Mouse (Mus musculus): Measurements from ENCODE around the gene Tex52. TPM values are rescaled to one million over a fixed set of nuclear protein-coding genes. Genes with fewer than 3 reads are reported as not detected.

Gene Tex52
- polyA plus RNA-seq, 1 experiment from 2014 or later = 0.71 TPM

GRCm38 (mm10) chr6:128389185-128389584, 13.9 kb downstream of the Tex52 start:
- peaks cover 6% of the 10 kb centered on the region for H3K4me1 ChIP-seq
- DNase-seq (ENCODE audit: extremely low spot score, low spot score) = no peak
- H3K27ac ChIP-seq = no peak overlapping the region
- no peaks in the 10 kb centered on the region for H3K27me3 ChIP-seq (ENCODE audit: poor library complexity, severe bottlenecking)
- H3K9me3 ChIP-seq = no peaks in the 10 kb centered on the region
- no peaks in the 10 kb centered on the region for H3K36me3 ChIP-seq (replicated peaks)
- WGBS = 86% methylated on average over 1 of the region's 1 CpGs
- H3K4me3 ChIP-seq = no peak overlapping the region

- no peak overlapping the region for H3K27ac ChIP-seq
- no peak overlapping the region for H3K4me3 ChIP-seq
- no peak for DNase-seq (ENCODE audit: extremely low spot score, low spot score)
- 65% methylated on average over 1 of the region's 1 CpGs for WGBS
- H3K4me1 ChIP-seq = peaks cover 6% of the 10 kb centered on the region
- no peaks in the 10 kb centered on the region for H3K27me3 ChIP-seq (ENCODE audit: poor library complexity, severe bottlenecking)
- no peaks in the 10 kb centered on the region for H3K9me3 ChIP-seq
- H3K36me3 ChIP-seq (replicated peaks) = no peaks in the 10 kb centered on the region
These were observed 15.4 kb downstream of the Tex52 start for GRCm38 (mm10) chr6:128390683-128391082.

GRCm38 (mm10) chr6:128397574-128398261, 22.5 kb downstream of the Tex52 start:
- H3K4me3 ChIP-seq = no peak overlapping the region
- DNase-seq (ENCODE audit: extremely low spot score, low spot score) = no peak
- no peaks in the 10 kb centered on the region for H3K36me3 ChIP-seq (replicated peaks)
- H3K4me1 ChIP-seq = peaks cover 11% of the 10 kb centered on the region
- no peaks in the 10 kb centered on the region for H3K27me3 ChIP-seq (ENCODE audit: poor library complexity, severe bottlenecking)
- 80% methylated on average over 7 of the region's 7 CpGs for WGBS
- H3K9me3 ChIP-seq = no peaks in the 10 kb centered on the region
- H3K27ac ChIP-seq = no peak overlapping the region

- peaks cover 11% of the 10 kb centered on the region for H3K4me1 ChIP-seq
- H3K27ac ChIP-seq = 0 out of 2 replicates have a peak within 1 kb of the TSS, but pooled peaks have one; percentile 22
- H3K4me3 ChIP-seq = no peak within 1 kb of the TSS
- no peaks in the 10 kb centered on the region for H3K36me3 ChIP-seq (replicated peaks)
- no peaks in the 10 kb centered on the region for H3K27me3 ChIP-seq (ENCODE audit: poor library complexity, severe bottlenecking)
- 85% methylated on average over 3 of the region's 3 CpGs for WGBS
- no peaks in the 10 kb centered on the region for H3K9me3 ChIP-seq
- DNase-seq (ENCODE audit: extremely low spot score, low spot score) = no peak
These were observed 23.7 kb downstream of the Tex52 start, which contains the start of gene Nrip2 for GRCm38 (mm10) chr6:128398996-128399395. Gene Nrip2 (plus strand): TSS chr6:128399296.

GRCm38 (mm10) chr6:128399421-128400185, 24.3 kb downstream of the Tex52 start:
- H3K9me3 ChIP-seq = no peaks in the 10 kb centered on the region
- H3K27me3 ChIP-seq (ENCODE audit: poor library complexity, severe bottlenecking) = no peaks in the 10 kb centered on the region
- H3K27ac ChIP-seq = 0 out of 2 replicates have a peak overlapping the region, but pooled peaks have one; percentile 22
- no peak overlapping the region for H3K4me3 ChIP-seq
- DNase-seq (ENCODE audit: extremely low spot score, low spot score) = no peak
- peaks cover 11% of the 10 kb centered on the region for H3K4me1 ChIP-seq
- WGBS = 60% methylated on average over 21 of the region's 21 CpGs
- no peaks in the 10 kb centered on the region for H3K36me3 ChIP-seq (replicated peaks)

GRCm38 (mm10) chr6:128404708-128405107, 29.5 kb downstream of the Tex52 start:
- H3K27ac ChIP-seq = no peak overlapping the region
- H3K4me1 ChIP-seq = peaks cover 5% of the 10 kb centered on the region
- H3K27me3 ChIP-seq (ENCODE audit: poor library complexity, severe bottlenecking) = no peaks in the 10 kb centered on the region
- 72% methylated on average over 5 of the region's 5 CpGs for WGBS
- no peaks in the 10 kb centered on the region for H3K9me3 ChIP-seq
- peaks cover 40% of the 10 kb centered on the region for H3K36me3 ChIP-seq (replicated peaks)
- H3K4me3 ChIP-seq = no peak overlapping the region
- DNase-seq (ENCODE audit: extremely low spot score, low spot score) = no peak

GRCm38 (mm10) chr6:128408544-128409125, 33.4 kb downstream of the Tex52 start:
- Histone ChIP-seq H3K9me3 (no peaks in the 10 kb centered on the region), H3K36me3 (replicated peaks) (peaks cover 80% of the 10 kb centered on the region), H3K27me3 (ENCODE audit: poor library complexity, severe bottlenecking) (no peaks in the 10 kb centered on the region), H3K4me3 (no peak overlapping the region), H3K27ac (no peak overlapping the region), H3K4me1 (no peaks in the 10 kb centered on the region)
- WGBS = 88% methylated on average over 7 of the region's 7 CpGs
- no peak for DNase-seq (ENCODE audit: extremely low spot score, low spot score)

GRCm38 (mm10) chr6:128410305-128410704, 35.0 kb downstream of the Tex52 start:
- WGBS = 94% methylated on average over 13 of the region's 13 CpGs
- H3K4me3 ChIP-seq = no peak overlapping the region
- H3K9me3 ChIP-seq = no peaks in the 10 kb centered on the region
- H3K4me1 ChIP-seq = no peaks in the 10 kb centered on the region
- no peak for DNase-seq (ENCODE audit: extremely low spot score, low spot score)
- H3K36me3 ChIP-seq (replicated peaks) = peaks cover 93% of the 10 kb centered on the region
- no peaks in the 10 kb centered on the region for H3K27me3 ChIP-seq (ENCODE audit: poor library complexity, severe bottlenecking)
- no peak overlapping the region for H3K27ac ChIP-seq

GRCm38 (mm10) chr6:128411115-128411514, 35.9 kb downstream of the Tex52 start:
- Histone ChIP-seq H3K4me3 (no peak overlapping the region), H3K27ac (no peak overlapping the region), H3K4me1 (no peaks in the 10 kb centered on the region), H3K9me3 (no peaks in the 10 kb centered on the region), H3K36me3 (replicated peaks) (peaks cover 95% of the 10 kb centered on the region), H3K27me3 (ENCODE audit: poor library complexity, severe bottlenecking) (no peaks in the 10 kb centered on the region)
- DNase-seq (ENCODE audit: extremely low spot score, low spot score) = peak; percentile 76
- WGBS = 13% methylated on average over 3 of the region's 3 CpGs

GRCm38 (mm10) chr6:128416169-128416568, 40.9 kb downstream of the Tex52 start:
- H3K36me3 ChIP-seq (replicated peaks) = peaks cover 74% of the 10 kb centered on the region
- H3K27me3 ChIP-seq (ENCODE audit: poor library complexity, severe bottlenecking) = no peaks in the 10 kb centered on the region
- H3K27ac ChIP-seq = no peak overlapping the region
- no peak overlapping the region for H3K4me3 ChIP-seq
- H3K4me1 ChIP-seq = no peaks in the 10 kb centered on the region
- no peaks in the 10 kb centered on the region for H3K9me3 ChIP-seq
- no peak for DNase-seq (ENCODE audit: extremely low spot score, low spot score)
- WGBS = 94% methylated on average over 5 of the region's 5 CpGs

GRCm38 (mm10) chr6:128418076-128418475, 42.8 kb downstream of the Tex52 start:
- Histone ChIP-seq H3K4me1 (no peaks in the 10 kb centered on the region), H3K9me3 (no peaks in the 10 kb centered on the region), H3K27ac (no peak overlapping the region), H3K4me3 (no peak overlapping the region), H3K36me3 (replicated peaks) (peaks cover 60% of the 10 kb centered on the region), H3K27me3 (ENCODE audit: poor library complexity, severe bottlenecking) (no peaks in the 10 kb centered on the region)
- DNase-seq (ENCODE audit: extremely low spot score, low spot score) = no peak
- whole genome bisulfite sequencing = 91% methylated on average over 1 of the region's 1 CpGs

- WGBS = 94% methylated on average over 2 of the region's 2 CpGs
These were observed 45.8 kb downstream of the Tex52 start for GRCm38 (mm10) chr6:128421036-128421435.

GRCm38 (mm10) chr6:128421480-128421879, 46.2 kb downstream of the Tex52 start:
- 95% methylated on average over 3 of the region's 3 CpGs for WGBS
- no peak for DNase-seq (ENCODE audit: extremely low spot score, low spot score)
- H3K27me3 ChIP-seq (ENCODE audit: poor library complexity, severe bottlenecking) = no peaks in the 10 kb centered on the region
- H3K4me1 ChIP-seq = peaks cover 10% of the 10 kb centered on the region
- no peaks in the 10 kb centered on the region for H3K9me3 ChIP-seq
- no peak overlapping the region for H3K27ac ChIP-seq
- peaks cover 35% of the 10 kb centered on the region for H3K36me3 ChIP-seq (replicated peaks)
- H3K4me3 ChIP-seq = no peak overlapping the region

More at GRCm38 (mm10) chr6:128421036-128421435, 45.8 kb downstream of the Tex52 start:
- no peak for DNase-seq (ENCODE audit: extremely low spot score, low spot score)
- no peak overlapping the region for H3K27ac ChIP-seq
- H3K4me3 ChIP-seq = no peak overlapping the region
- no peaks in the 10 kb centered on the region for H3K27me3 ChIP-seq (ENCODE audit: poor library complexity, severe bottlenecking)
- H3K36me3 ChIP-seq (replicated peaks) = peaks cover 36% of the 10 kb centered on the region
- no peaks in the 10 kb centered on the region for H3K9me3 ChIP-seq
- H3K4me1 ChIP-seq = peaks cover 10% of the 10 kb centered on the region

All from forebrain, embryonic 10.5 days (tissue).